Mouse (Mus musculus) left cerebral cortex, adult 9 months (tissue): ENCODE measurements around the gene Spef1.
A peak's percentile ranks its signal among the peaks of the same experiment; 100 is the strongest.

ENCODE experiments used
- DNase-seq, 2 experiments: peaks; one replicate each; pipeline ENCODE4 v3.0.0; 2022; ENCODE audit warnings: low spot score in 2 of 2

The Spef1 gene

DNA sequence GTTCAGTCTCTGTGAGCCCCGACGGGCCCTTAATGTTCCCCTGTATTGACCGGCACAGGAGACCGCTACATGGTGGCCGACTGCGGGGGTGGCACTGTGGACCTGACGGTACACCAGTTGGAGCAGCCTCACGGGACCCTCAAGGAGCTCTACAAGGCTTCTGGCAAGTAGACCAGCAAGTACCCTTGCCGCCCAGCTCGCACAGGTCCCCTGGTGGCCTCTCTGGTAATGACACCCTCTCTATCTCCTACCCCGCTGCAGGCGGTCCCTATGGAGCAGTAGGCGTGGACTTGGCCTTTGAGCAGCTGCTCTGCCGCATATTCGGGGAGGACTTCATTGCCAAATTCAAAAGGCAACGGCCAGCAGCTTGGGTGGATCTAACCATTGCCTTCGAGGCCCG, 44.5 kb downstream of the Spef1 start:
- peak in 1 of 2 experiments; percentile 42 for DNase-seq

DNA sequence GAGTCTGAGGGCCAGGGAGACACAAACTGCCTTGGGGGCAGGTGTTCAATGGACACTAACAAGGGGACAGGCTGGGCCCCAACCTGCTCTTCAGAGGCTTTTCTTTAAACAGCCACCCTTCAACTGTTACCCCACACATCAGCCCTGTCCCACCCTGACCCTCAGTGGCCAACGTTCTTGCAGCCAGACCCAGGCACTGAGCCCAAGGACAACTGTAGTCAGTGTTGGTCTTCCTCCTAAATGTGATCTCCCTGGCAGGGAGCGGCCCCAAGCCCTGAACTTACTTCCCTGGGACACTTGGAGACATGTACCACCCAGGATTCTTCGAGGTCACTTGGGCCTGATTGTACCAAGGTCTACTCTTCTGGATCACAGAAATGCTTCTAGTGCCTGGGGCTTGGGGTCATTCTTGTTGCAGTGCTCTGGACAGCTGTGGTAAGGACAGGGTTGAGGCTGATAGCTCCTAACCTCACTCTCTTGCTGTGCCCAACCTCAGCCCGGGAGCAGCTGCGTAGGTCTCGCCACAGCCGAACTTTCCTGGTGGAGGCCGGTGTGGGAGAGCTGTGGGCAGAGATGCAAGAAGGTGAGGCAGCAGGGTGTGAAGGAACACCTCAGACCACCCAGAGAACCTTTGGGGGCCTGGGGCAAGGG, 45.6 kb downstream of the Spef1 start:
- DNase-seq = no peak

DNA sequence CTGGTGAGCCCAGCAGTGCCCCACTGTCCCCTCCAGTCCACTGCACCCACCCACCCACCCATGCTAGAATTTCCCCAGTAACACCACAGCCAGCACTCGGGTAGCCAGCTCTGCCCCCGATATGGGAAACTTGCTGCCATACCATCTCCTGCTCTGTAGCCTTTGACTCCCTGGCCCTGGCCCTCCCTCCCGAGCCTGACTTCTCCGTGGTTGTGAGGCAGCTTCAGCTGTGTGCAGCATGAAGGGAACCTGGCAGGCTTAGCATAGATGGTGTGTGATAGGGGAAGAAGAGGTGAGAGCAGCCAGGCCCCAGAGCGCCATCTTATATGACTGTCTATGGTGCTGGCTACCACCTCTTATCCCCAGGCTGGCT, 46.6 kb downstream of the Spef1 start:
- DNase-seq = no peak

DNA sequence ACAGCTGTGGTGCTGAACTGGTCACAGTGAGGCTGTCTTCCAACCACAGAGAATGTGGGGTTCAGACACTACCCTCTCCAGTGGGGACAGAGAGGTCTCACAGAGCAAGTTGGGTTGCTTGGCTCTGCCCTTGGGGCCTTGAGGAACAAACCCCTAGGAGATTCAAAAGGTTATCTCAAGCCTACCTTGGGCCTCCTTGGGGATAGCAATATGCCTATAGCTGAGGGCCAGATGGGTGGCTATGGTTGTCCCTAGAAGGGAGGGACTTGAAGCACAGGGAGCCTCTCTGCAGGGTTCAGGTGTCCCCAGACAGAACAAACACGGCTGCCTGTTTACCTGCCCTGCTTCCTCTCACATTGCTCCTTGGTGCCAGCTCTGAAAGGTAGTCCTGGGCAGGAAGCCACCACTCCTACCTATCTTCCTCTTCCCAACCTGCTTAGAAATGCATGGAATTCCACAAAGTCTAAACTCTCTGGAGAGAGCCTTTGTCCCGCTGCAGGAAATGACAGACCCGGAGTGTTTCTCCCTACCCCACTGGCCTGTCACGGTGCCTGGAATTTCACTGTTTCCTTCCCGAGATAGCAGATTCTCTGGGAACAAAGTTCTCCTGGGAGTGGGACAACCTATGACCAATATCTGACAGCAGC, 47.1 kb downstream of the Spef1 start:
- DNase-seq = no peak

DNA sequence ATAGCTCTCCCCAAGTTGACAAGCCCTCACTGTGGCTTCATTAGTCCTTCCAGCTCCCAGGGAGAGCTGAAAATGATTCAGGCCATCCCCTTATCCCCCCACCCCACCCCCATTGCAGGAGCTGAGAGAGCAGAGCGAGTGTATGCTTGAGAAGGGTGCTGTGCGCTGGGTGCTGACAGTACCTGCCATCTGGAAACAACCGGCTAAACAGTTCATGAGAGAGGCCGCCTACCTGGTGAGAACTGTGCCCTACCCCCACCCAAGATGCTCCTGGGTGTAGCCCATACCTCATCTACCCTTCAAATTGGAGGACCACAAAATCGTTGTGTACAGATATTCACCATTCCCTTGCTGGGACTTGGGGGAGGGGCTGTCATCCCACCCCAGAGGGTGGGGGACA, 47.8 kb downstream of the Spef1 start:
- DNase-seq = no peak

DNA sequence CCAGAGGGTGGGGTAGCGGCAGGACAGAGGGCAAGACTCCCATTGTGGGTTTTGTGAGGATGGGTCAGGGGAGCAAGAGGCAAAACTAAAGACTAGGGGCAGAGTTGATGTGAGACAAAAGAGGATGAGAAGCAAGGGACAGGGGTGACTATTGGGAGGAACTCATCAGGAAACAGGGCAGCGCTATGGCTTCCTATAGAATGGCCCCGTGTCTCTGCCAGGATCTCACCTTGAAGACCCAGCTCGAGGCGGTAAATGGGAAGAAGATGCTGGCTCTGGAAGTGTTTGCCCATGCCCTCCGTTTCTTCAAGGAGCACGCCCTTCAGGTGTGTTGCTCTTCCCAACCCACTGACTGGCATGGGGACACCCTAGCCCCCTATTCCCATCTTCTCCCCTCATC, 48.3 kb downstream of the Spef1 start:
- DNase-seq = no peak

DNA sequence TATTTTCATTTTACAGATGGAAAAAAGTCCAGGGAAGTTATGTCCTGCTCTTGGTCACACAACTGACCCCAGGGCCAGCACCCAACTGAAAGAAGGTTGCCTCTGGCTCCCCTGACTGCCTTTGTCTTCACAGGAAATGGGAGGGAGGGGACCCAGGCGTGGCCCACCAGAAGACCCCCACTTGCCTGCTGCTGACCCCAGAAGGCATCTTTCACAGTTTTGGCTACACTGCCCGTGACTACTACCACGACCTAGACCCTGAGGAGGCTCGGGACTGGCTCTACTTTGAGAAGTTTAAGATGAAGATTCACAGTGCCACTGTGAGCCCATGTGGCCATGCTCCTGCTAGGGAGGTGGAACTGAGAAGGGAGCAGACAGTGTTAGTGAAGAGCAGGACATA, 48.8 kb downstream of the Spef1 start:
- no peak for DNase-seq

DNA sequence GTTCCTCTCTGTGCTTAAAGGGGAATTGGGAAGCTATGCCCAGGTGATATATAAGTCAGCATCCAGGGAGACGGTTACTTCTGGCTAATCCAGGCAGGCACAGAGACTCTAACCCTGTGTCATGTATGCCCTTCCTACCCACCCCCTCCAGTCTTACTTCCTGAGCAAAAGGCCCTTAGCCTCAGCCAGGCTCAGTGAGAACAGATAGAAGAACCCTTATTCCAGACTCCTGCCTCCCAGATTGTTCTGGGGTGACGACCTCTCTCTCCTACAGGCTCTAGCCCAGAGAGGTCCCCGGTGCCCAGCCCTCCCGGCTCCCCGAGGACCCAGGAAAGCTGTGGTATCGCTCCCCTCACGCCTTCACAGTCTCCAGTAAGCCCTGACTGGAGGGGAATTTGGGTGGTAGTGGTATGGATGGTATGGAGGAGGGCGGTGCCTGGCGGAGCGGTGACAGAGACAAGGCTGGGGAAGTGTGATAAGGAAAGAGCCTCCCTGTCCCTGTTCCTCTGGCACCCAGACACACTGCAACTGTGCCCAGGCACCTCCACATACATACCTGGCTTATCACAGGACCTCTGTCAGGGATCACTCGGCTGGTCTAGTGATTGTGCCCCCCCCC, 51.5 kb downstream of the Spef1 start:
- DNase-seq = no peak

DNA sequence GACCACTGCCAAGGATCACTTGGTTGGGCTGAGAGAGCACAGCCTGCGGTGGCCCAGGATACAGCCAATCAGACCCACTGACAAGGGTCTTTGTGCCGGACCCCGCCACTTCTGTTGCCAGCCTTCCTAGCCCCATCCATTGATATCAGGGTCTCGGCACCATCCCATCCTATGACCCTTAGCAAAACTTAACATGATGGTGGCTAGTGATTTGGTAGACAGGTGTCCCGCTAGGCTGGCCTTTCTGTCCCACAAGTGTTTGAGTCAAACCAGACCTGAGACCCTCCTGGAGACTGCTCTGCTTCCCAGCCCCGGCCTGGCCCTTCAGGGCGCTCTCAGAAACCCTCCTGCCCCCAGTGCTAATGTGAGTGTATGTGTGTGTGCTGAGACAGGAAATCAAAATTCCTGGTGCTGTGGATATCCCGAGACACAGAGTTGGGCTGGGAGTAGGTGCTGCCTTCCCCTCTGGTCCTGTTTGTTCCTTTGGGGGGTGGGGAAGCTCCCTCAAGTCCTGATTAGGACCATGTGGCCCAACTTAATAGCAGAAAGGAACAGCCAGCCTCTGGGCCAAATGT, 52.2 kb downstream of the Spef1 start:
- no peak for DNase-seq

DNA sequence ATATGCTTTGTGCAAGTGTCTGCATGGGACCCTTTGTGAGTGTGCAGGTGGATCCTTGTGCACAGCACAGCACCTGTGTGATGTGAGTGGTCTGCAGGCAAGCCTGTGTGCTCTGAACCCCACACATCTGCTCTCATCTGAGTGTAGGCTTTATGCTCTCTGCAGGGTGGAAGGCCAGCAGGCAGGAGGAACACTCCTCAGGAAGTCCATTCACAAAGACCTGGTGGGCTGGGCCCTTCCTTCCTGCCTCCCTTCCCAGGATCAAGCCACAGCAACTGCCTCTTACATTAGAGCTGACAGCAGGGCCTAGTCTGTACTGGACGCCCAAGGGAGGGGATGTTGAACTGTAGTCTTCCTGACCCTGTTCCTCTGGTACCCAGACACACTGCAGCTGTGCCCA, 52.7 kb downstream of the Spef1 start:
- DNase-seq = no peak

DNA sequence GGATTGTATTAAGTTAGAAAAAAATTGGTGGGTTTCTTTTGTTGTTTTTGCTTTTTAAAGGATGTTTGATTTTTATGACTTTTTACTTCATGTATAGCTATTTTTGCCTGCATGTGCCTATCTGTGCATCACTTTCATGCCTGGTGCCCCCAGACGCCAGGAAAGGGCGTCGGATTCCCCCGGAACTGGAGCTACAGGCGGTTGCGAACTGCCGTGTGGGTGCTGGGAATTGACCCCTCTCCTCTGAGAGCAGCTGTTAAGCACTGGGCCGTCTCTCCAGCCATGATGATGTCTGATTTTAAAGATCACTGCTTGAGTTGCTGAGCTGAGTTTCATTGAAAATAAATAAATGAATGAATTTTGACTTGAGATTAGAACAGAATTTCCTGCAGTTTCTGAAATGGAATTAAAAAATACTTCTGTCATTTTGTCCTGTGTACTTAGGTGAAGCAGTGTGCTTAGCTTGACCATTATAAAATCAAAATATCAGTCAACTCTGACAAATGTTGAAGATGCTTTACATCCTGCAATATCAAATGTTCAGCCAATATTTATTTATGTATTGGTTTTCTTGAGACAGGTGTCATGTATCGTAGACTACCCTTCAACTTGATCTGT, 54.0 kb downstream of the Spef1 start, which contains the start of gene Gm11037:
Gene Gm11037, plus strand, starts transcription at position 568 of the 618 bp plus-strand sequence.
- DNase-seq = no peak

DNA sequence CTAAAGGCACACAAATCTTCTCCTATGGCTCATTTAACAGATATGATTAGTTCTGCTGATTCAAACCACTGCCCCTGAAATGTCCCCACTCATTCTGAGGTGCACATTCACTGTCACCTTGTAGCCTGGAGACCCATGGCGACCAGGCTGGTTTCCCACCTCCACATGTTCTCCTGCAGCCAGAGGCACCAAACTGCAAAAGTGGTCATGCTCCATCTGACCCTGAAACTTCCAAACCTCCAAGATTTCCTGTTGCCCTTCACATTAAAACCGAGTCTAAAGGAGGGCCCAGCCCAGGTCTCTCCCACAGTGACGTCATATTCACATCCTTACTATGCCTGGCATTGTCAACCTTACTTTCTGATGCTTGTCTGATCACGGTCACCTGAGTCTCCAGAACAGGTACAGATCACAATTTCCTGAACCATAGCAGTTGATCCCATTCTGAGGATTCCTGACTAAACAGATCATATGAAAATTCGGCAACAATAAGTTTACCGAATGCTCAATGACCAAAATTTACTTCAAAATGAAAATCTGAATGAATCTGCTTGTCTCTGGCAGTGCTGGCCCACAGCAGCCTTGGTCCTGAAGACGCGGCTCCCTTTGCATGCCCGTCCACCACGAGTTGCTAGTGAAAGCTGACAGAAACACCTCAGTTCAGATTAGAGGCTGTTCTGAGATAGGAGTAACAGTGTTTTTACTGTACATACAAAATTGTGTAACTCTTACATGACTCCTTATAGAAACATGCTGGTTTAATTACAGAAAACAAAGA, 54.8 kb downstream of the Spef1 start:
- DNase-seq = no peak

DNA sequence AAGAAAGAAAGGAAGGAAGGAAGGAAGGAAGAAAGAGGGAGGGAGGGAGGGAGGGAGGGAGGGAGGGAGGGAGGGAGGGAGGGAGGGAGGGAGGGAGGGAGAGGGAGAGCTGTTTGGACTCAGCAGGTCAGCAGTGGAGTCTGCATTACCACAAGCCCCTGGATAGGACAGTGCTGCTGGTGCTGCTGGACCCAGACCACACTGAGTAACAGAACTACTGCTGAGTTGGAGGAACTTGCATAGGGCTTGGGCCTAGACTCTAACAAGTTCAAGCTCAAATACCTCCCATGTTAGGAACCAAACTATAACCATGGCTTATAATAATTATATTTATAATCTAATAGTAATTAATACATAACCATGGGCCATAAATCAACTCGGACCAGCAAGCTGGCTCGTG, 56.2 kb downstream of the Spef1 start:
- no peak for DNase-seq

DNA sequence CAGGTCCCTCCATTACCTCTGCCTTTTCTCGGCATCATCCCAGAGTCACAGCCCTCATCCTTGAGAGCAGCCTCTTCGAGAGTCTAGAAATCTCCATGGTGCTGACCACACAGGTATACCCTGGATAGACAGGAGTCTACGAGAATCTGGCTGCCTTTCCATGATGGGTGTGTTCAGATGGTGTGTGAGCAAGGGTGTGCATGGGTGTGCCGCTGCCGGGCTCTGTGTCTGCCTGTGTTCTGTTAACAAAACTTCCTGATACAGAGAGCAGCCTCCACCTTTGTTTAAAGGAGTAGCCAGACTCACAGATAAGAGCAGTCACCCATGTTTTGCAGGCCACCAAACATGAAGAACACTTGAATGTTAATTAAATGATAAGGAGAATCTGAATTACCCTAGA, 57.2 kb downstream of the Spef1 start:
- no peak for DNase-seq

DNA sequence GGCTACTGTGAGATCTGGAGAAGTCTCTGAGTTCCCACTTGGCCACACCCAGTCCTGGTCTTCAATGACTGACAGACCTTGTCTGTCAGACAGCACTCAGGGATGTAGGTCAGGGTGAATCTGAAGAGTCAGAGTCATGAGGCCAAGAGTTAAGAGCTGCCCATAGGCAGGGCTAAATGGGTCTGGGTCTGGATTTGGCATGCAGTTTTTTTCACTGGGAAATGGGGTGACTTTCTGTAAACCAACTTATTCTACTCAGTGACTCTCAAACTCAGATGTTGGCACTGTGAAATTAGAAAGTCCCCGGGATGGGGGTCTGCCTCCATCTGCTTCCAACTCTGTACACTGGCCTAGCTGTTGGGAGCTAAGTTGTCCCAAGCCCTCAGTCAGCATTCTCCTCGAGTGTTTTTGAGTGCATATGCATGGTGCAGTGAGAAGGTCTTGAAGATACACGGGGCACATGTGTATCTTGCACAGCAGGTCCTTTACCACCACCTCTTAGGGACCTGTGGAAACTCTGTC, 58.4 kb downstream of the Spef1 start:
- DNase-seq = no peak

DNA sequence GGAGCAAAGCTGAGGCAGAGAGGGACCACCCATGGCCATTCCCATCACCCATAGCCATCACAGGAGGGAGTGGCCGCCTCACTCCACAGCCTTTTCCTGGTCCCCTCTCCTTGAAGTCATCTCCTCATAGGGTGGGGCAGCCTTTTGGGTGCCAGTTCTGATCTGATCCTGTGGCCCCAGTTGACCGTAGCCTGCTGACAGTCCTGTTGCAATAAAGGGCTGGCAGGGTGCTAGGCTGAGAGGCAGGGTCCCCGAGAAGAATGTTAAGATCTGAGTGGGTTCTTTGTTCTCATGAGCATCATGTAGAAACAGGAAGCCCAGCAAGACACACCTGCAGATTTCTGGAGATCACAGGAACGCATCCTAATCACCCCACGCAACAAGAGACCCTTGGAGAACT, 58.9 kb downstream of the Spef1 start:
- no peak for DNase-seq

DNA sequence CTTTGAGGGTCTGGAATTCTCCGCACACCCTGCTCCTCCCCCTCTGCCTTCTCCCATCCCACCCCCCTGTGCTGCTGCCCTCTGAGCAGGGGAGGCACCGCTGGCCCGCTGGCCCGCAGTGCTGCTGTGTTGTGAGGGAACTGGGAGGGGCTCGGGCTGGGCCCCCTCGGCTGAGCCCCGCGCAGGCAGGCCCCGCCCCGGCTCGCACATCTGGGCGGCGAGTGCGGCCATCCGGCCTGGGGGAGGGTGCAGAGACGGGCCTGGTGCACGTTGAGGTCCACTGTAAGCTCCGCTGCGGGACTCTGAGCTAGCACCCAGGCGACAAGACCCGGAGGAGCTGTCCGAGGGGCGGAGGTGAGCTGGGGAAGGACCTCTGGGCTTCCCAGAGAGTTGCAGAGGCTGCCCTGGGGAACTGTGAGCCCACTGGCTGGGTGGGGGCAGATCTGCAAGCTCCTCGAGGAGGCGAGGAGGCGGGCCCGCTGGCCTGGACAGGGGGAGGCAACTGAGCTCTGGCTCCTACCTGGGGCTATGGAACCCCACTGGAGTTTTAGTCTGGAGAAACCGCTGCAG, 59.8 kb downstream of the Spef1 start, which contains the start of gene Hspa12b:
Gene Hspa12b, plus strand, starts transcription at position 120 of the 570 bp plus-strand sequence.
- no peak for DNase-seq

DNA sequence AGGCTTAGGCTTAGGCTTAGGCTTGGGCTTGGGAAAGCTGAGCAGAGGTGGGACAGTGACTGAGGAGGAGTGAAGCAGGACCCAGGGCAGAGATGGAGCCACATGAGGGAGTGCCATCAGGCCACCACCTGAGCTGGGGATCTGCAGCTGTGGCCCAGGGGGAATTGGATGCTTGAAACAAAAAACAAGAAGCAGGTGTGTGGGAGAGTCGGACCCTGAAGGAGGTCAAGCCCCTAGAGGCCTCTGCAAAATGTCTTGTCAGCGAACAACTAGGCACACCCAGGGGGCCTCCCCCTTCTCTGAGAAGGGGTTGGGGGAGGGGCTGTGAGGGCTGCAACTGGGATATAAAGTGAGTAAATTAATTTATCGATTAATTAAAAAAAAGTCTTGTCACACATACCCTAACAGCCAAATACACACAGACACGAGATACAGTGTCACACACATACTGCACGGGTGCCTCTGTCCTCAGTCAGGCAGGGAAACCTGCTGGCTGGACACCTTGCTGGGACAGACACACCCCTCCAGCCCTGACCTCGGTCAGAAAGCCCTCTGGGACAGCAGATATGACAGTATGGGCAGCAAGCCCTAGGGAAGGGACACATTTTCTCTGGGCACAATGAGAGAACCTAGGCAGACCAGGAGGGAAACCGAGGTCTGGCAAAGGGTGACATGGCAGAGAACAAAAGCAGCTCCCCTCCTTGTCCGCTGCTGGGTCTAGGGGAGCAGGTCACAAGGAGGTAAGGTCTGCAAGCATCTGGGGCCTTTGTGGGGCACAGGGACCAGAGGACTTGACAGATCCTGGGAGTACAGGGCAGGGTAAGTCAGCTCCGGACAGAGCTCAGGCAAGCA, 60.9 kb downstream of the Spef1 start:
- DNase-seq = no peak

DNA sequence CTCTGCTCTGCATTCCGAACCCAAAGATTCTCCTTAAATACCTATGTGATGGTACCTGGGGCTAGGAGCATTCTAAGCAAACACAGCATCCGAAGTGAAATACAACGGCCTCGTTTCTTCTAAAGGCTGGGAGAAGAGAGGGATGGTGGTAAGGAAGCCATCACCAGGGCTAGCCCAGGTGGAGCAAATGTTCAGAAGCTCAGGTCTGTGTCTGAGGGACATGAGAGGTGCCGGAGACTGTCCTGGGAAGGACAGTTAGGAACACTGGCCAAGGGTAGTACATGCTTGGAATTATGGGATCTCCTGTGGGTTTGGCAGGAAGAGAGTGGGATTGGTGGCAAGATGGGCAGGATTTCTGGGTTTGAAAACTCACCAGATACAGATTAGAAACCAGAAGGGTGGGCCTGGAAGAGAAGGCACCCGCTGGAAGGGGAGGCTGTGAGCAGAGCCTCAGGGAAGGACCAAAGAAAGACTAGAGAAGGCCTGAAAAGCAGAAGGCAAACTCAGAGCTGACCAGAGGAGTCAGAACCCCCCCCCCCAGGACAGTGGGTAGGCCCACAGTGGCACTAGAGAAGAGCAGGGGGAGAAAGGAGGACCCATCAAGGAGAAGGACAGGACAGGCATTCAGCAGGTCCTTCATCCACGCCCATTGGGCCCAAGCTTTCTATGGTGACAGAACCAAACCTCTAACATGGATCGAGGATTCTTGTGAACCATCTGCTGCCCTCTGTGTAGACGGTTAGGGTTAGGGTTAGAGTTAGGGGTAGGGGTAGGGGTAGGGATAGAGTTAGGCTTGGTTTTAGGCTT, 61.7 kb downstream of the Spef1 start:
- DNase-seq = no peak
